Mouse (Mus musculus): ENCODE measurements around the gene Heg1. TPM values are rescaled to one million over a fixed set of nuclear protein-coding genes. Genes with fewer than 3 reads are reported as not detected.

The Heg1 gene
- polyA plus RNA-seq, 1 experiment, result 28.4 TPM

- no peak for TF ChIP-seq CTCF (conservative IDR thresholded peaks at IDR 0.05; ENCODE audit: insufficient read depth, insufficient read length, low read depth, low read length)
- no peak for TF ChIP-seq POLR2A (IDR thresholded peaks at IDR 0.05; ENCODE audit: low read depth, low read length)
- Histone ChIP-seq H3K27ac (ENCODE audit: insufficient read depth, low read depth, low read length) (peak overlapping the region; percentile 16; the same call in 1 of the 2 replicates), H3K4me3 (ENCODE audit: insufficient read depth, low read depth, low read length) (no peak overlapping the region), H3K4me1 (ENCODE audit: control insufficient read depth, insufficient read depth, low read length) (no peaks in the 10 kb centered on the region), H3K27me3 (replicated peaks; ENCODE audit: control insufficient read depth, insufficient read depth, low read length) (no peaks in the 10 kb centered on the region), H3K36me3 (ENCODE audit: control insufficient read depth, insufficient read depth, low read length) (no peaks in the 10 kb centered on the region)
- peak; percentile 13 for DNase-seq
- WGBS, result 87% methylated on average over 5 of the region's 5 CpGs
Measured at GRCm38 (mm10) chr16:33659521-33659920, 24.6 kb upstream of the Heg1 start.

- Histone ChIP-seq H3K4me1 (ENCODE audit: control insufficient read depth, insufficient read depth, low read length) (no peaks in the 10 kb centered on the region), H3K36me3 (ENCODE audit: control insufficient read depth, insufficient read depth, low read length) (no peaks in the 10 kb centered on the region), H3K4me3 (ENCODE audit: insufficient read depth, low read depth, low read length) (no peak overlapping the region), H3K27me3 (replicated peaks; ENCODE audit: control insufficient read depth, insufficient read depth, low read length) (no peaks in the 10 kb centered on the region), H3K27ac (ENCODE audit: insufficient read depth, low read depth, low read length) (peak overlapping the region; percentile 20; the same call in 1 of the 2 replicates)
- peak; percentile 91 for DNase-seq
- TF ChIP-seq POLR2A (IDR thresholded peaks at IDR 0.05; ENCODE audit: low read depth, low read length) (no peak), CTCF (conservative IDR thresholded peaks at IDR 0.05; ENCODE audit: insufficient read depth, insufficient read length, low read depth, low read length) (no peak)
- 56% methylated on average over 5 of the region's 5 CpGs for WGBS
Measured at GRCm38 (mm10) chr16:33660125-33660524, 24.0 kb upstream of the Heg1 start.

- TF ChIP-seq POLR2A (IDR thresholded peaks at IDR 0.05; ENCODE audit: low read depth, low read length) (no peak), CTCF (conservative IDR thresholded peaks at IDR 0.05; ENCODE audit: insufficient read depth, insufficient read length, low read depth, low read length) (no peak)
- no peaks in the 10 kb centered on the region for H3K4me1 ChIP-seq (ENCODE audit: control insufficient read depth, insufficient read depth, low read length)
- no peaks in the 10 kb centered on the region for H3K27me3 ChIP-seq (replicated peaks; ENCODE audit: control insufficient read depth, insufficient read depth, low read length)
- H3K36me3 ChIP-seq (ENCODE audit: control insufficient read depth, insufficient read depth, low read length), result no peaks in the 10 kb centered on the region
- DNase-seq, result no peak
- WGBS, result 97% methylated on average over 10 of the region's 10 CpGs
- no peak overlapping the region for H3K27ac ChIP-seq (ENCODE audit: insufficient read depth, low read depth, low read length)
- H3K4me3 ChIP-seq (ENCODE audit: insufficient read depth, low read depth, low read length), result no peak overlapping the region
Measured at GRCm38 (mm10) chr16:33662841-33663240, 21.3 kb upstream of the Heg1 start.

DNA sequence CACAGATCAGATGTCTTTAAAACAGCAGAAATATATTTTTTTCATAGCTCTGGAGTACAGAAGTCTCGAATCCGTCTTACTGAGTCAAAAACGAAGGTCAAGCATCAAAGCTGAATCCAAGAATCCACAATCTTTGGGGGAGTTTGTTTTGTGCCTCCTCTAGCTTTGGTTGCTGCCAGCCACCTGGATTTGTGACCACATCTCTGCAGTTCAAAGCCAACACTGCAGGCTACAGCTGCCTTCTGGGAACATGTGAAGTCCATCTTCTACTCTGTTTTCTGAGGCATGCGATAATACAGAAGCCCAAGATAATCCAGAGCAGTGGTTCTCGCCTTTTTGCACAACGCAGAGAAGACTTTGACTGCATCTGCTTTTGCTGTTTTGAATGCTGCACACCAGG lies 17.9 kb upstream of the Heg1 start:
- WGBS, result 83% methylated on average over 6 of the region's 6 CpGs

GRCm38 (mm10) chr16:33666985-33667538 lies 17.1 kb upstream of the Heg1 start:
- Histone ChIP-seq H3K27me3 (replicated peaks; ENCODE audit: control insufficient read depth, insufficient read depth, low read length) (no peaks in the 10 kb centered on the region), H3K36me3 (ENCODE audit: control insufficient read depth, insufficient read depth, low read length) (no peaks in the 10 kb centered on the region), H3K4me1 (ENCODE audit: control insufficient read depth, insufficient read depth, low read length) (no peaks in the 10 kb centered on the region), H3K27ac (ENCODE audit: insufficient read depth, low read depth, low read length) (no peak overlapping the region), H3K4me3 (ENCODE audit: insufficient read depth, low read depth, low read length) (no peak overlapping the region)
- no peak for DNase-seq
- WGBS, result 94% methylated on average over 4 of the region's 4 CpGs
- TF ChIP-seq POLR2A (IDR thresholded peaks at IDR 0.05; ENCODE audit: low read depth, low read length), result no peak

More for the DNA sequence above, 17.9 kb upstream of the Heg1 start:
- no peaks in the 10 kb centered on the region for H3K27me3 ChIP-seq (replicated peaks; ENCODE audit: control insufficient read depth, insufficient read depth, low read length)
- TF ChIP-seq CTCF (conservative IDR thresholded peaks at IDR 0.05; ENCODE audit: insufficient read depth, insufficient read length, low read depth, low read length), result no peak
- TF ChIP-seq POLR2A (IDR thresholded peaks at IDR 0.05; ENCODE audit: low read depth, low read length), result no peak
- no peaks in the 10 kb centered on the region for H3K4me1 ChIP-seq (ENCODE audit: control insufficient read depth, insufficient read depth, low read length)
- no peak overlapping the region for H3K27ac ChIP-seq (ENCODE audit: insufficient read depth, low read depth, low read length)
- H3K36me3 ChIP-seq (ENCODE audit: control insufficient read depth, insufficient read depth, low read length), result no peaks in the 10 kb centered on the region
- DNase-seq, result no peak
- no peak overlapping the region for H3K4me3 ChIP-seq (ENCODE audit: insufficient read depth, low read depth, low read length)

- 92% methylated on average over 2 of the region's 2 CpGs for WGBS
- TF ChIP-seq POLR2A (IDR thresholded peaks at IDR 0.05; ENCODE audit: low read depth, low read length) (no peak), CTCF (conservative IDR thresholded peaks at IDR 0.05; ENCODE audit: insufficient read depth, insufficient read length, low read depth, low read length) (no peak)
- DNase-seq, result no peak
Measured at GRCm38 (mm10) chr16:33668448-33668847, 15.7 kb upstream of the Heg1 start.

DNA sequence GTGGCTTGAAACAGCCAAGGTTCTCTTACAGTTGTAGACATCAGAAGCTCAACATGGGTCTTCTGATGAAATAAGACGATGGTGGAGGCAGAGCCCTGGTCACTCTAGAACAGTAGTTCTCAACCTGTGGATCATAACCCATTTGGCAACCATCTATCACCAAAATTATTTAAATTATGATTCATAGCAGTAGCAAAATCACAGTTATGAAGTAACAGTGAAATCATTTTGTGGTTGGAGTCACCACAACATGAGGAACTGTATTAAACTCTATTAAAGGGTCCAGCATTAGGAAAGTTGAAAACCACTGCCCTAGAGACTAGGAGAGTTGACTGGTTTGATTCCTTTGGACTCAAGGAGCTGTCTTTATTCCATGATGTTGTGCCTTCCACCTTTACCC lies 15.1 kb upstream of the Heg1 start:
- H3K4me3 ChIP-seq (ENCODE audit: insufficient read depth, low read depth, low read length), result no peak overlapping the region
- DNase-seq, result no peak
- H3K27ac ChIP-seq (ENCODE audit: insufficient read depth, low read depth, low read length), result no peak overlapping the region
- TF ChIP-seq POLR2A (IDR thresholded peaks at IDR 0.05; ENCODE audit: low read depth, low read length) (no peak), CTCF (conservative IDR thresholded peaks at IDR 0.05; ENCODE audit: insufficient read depth, insufficient read length, low read depth, low read length) (no peak)
- no peaks in the 10 kb centered on the region for H3K4me1 ChIP-seq (ENCODE audit: control insufficient read depth, insufficient read depth, low read length)
- no peaks in the 10 kb centered on the region for H3K36me3 ChIP-seq (ENCODE audit: control insufficient read depth, insufficient read depth, low read length)
- 96% methylated on average over 1 of the region's 1 CpGs for WGBS
- H3K27me3 ChIP-seq (replicated peaks; ENCODE audit: control insufficient read depth, insufficient read depth, low read length), result no peaks in the 10 kb centered on the region

More at GRCm38 (mm10) chr16:33668448-33668847, 15.7 kb upstream of the Heg1 start:
- H3K4me3 ChIP-seq (ENCODE audit: insufficient read depth, low read depth, low read length), result no peak overlapping the region
- no peaks in the 10 kb centered on the region for H3K36me3 ChIP-seq (ENCODE audit: control insufficient read depth, insufficient read depth, low read length)
- no peak overlapping the region for H3K27ac ChIP-seq (ENCODE audit: insufficient read depth, low read depth, low read length)
- no peaks in the 10 kb centered on the region for H3K4me1 ChIP-seq (ENCODE audit: control insufficient read depth, insufficient read depth, low read length)
- H3K27me3 ChIP-seq (replicated peaks; ENCODE audit: control insufficient read depth, insufficient read depth, low read length), result no peaks in the 10 kb centered on the region
